Mouse (Mus musculus): ENCODE measurements around the gene Kcna7. TPM values are rescaled to one million over a fixed set of nuclear protein-coding genes. Genes with fewer than 3 reads are reported as not detected.

The Kcna7 gene
- total and polyA plus RNA-seq, 3 experiments: 0.16 to 3.2 (median 0.39) TPM

- no peaks in the 10 kb centered on the region for H3K9me3 ChIP-seq (replicated peaks; ENCODE audit: low read length)
- no peak overlapping the region for H3K4me3 ChIP-seq (replicated peaks in 1 of 3; ENCODE audit: low read depth in 2 of 3, low read length in 2 of 3, poor library complexity in 1 of 3)
- no peak for DNase-seq (ENCODE audit: extremely low read depth)
- in situ Hi-C loops (cut with MboI; ENCODE audit: low pct_ligation_motif_present, low pct_unique_long_range_greater_than_20kb, low sequenced_read_pairs) (no loop called here), dilution Hi-C loops (cut with MboI; ENCODE audit: extremely low pct_ligation_motif_present, extremely low pct_unique_long_range_greater_than_20kb, low sequenced_read_pairs) (no loop called here)
- no peaks in the 10 kb centered on the region; the same call in 1 of the 2 replicates for H3K79me2 ChIP-seq (replicated peaks; ENCODE audit: control insufficient read depth, extremely low read depth, insufficient read depth, poor library complexity, severe bottlenecking)
- H3K27ac ChIP-seq (ENCODE audit: insufficient read depth, low read depth): no peak overlapping the region
- H3K4me1 ChIP-seq (ENCODE audit: control insufficient read depth in 1 of 2, insufficient read depth in 2 of 2): no peaks in the 10 kb centered on the region
- H3K27me3 ChIP-seq (replicated peaks): no peaks in the 10 kb centered on the region
- peaks cover 70 to 92% of the 10 kb centered on the region in 2 experiments for H3K36me3 ChIP-seq (replicated peaks in 1 of 2; ENCODE audit: control insufficient read depth in 1 of 2, insufficient read depth in 1 of 2, low read length in 1 of 2)
- H3K4me2 ChIP-seq (ENCODE audit: insufficient read depth, low read depth, poor library complexity, severe bottlenecking): no peak overlapping the region
- H3K9ac ChIP-seq (ENCODE audit: insufficient read depth, low read depth): no peak overlapping the region
- no peak for TF ChIP-seq CHD2 (IDR thresholded peaks at IDR 0.05; ENCODE audit: low read length)
- TF ChIP-seq SIN3A (IDR thresholded peaks at IDR 0.05; ENCODE audit: low read length): no peak
- TF ChIP-seq NELFE (IDR thresholded peaks at IDR 0.05; ENCODE audit: low read depth, low read length): no peak
- no peak for TF ChIP-seq IRF4 (IDR thresholded peaks at IDR 0.05; ENCODE audit: low read depth, low read length)
- no peak for TF ChIP-seq NRF1 (IDR thresholded peaks at IDR 0.05; ENCODE audit: low read depth, low read length)
- no peak for TF ChIP-seq E2F4 (IDR thresholded peaks at IDR 0.05; ENCODE audit: insufficient replicate concordance, low read depth, low read length)
- TF ChIP-seq MAZ (IDR thresholded peaks at IDR 0.05; ENCODE audit: low read depth, low read length): no peak
- TF ChIP-seq KAT2A (IDR thresholded peaks at IDR 0.05; ENCODE audit: insufficient replicate concordance, low read length): no peak
- no peak for TF ChIP-seq RCOR1 (conservative IDR thresholded peaks at IDR 0.05; ENCODE audit: low read depth, low read length)
- TF ChIP-seq SMC3 (IDR thresholded peaks at IDR 0.05; ENCODE audit: low read depth, low read length): no peak
- no peak for TF ChIP-seq USF1 (IDR thresholded peaks at IDR 0.05; ENCODE audit: low read depth, low read length)
- TF ChIP-seq MYC (IDR thresholded peaks at IDR 0.05; ENCODE audit: low read depth, low read length): no peak
- no peak for TF ChIP-seq POLR2AphosphoS2 (IDR thresholded peaks at IDR 0.05; ENCODE audit: low read depth, low read length)
- no peak for TF ChIP-seq CTCF (conservative IDR thresholded peaks at IDR 0.05 in 1 of 2, IDR thresholded peaks at IDR 0.05 in 1 of 2; ENCODE audit: low read depth in 2 of 2, low read length in 2 of 2)
These were observed 30.8 kb upstream of the Kcna7 start for GRCm38 (mm10) chr7:45374620-45375019.

DNA sequence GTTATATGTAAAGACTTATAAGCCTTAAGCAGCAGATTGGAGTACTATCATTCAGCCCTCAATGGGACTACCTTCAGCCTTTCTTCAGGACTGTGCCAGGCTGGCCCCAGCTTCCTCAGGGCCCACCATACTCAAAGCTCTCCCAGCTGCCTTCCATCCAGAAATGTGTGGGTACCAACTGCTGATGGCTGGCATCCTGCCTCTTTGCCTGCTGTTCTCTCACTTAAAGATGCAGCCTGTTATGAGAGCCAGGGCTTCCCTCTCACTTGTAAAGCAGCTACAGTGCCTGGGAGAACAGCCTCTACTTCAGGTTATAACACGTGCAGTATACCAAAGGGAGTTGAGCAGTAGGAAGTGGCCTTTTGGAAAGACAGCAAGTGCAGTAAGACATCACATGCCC lies 29.4 kb upstream of the Kcna7 start:
- Histone ChIP-seq H3K9ac (ENCODE audit: insufficient read depth, low read depth) (no peak overlapping the region), H3K27ac (ENCODE audit: insufficient read depth, low read depth) (no peak overlapping the region), H3K4me2 (ENCODE audit: insufficient read depth, low read depth, poor library complexity, severe bottlenecking) (no peak overlapping the region), H3K79me2 (replicated peaks; ENCODE audit: control insufficient read depth, extremely low read depth, insufficient read depth, poor library complexity, severe bottlenecking) (no peaks in the 10 kb centered on the region; the same call in 1 of the 2 replicates), H3K9me3 (replicated peaks; ENCODE audit: low read length) (no peaks in the 10 kb centered on the region), H3K4me3 (replicated peaks in 1 of 3; ENCODE audit: low read depth in 2 of 3, low read length in 2 of 3, poor library complexity in 1 of 3) (no peak overlapping the region), H3K36me3 (replicated peaks in 1 of 2; ENCODE audit: control insufficient read depth in 1 of 2, insufficient read depth in 1 of 2, low read length in 1 of 2) (peaks cover 75 to 91% of the 10 kb centered on the region in 2 experiments), H3K27me3 (replicated peaks) (no peaks in the 10 kb centered on the region), H3K4me1 (ENCODE audit: control insufficient read depth in 1 of 2, insufficient read depth in 2 of 2) (no peaks in the 10 kb centered on the region)
- dilution Hi-C loops (cut with MboI; ENCODE audit: extremely low pct_ligation_motif_present, extremely low pct_unique_long_range_greater_than_20kb, low sequenced_read_pairs): no loop called here
- in situ Hi-C loops (cut with MboI; ENCODE audit: low pct_ligation_motif_present, low pct_unique_long_range_greater_than_20kb, low sequenced_read_pairs): no loop called here
- TF ChIP-seq MXI1 (IDR thresholded peaks at IDR 0.05; ENCODE audit: low read depth, low read length) (no peak), CHD2 (IDR thresholded peaks at IDR 0.05; ENCODE audit: low read length) (no peak), RCOR1 (conservative IDR thresholded peaks at IDR 0.05; ENCODE audit: low read depth, low read length) (no peak), USF2 (conservative IDR thresholded peaks at IDR 0.05; ENCODE audit: low read depth, low read length) (no peak), MAZ (IDR thresholded peaks at IDR 0.05; ENCODE audit: low read depth, low read length) (no peak), UBTF (IDR thresholded peaks at IDR 0.05; ENCODE audit: low read depth, low read length) (no peak), MAFK (IDR thresholded peaks at IDR 0.05; ENCODE audit: insufficient replicate concordance, low read length) (no peak), SIN3A (IDR thresholded peaks at IDR 0.05; ENCODE audit: low read length) (no peak), KAT2A (IDR thresholded peaks at IDR 0.05; ENCODE audit: insufficient replicate concordance, low read length) (no peak), USF1 (IDR thresholded peaks at IDR 0.05; ENCODE audit: low read depth, low read length) (no peak), ELF1 (IDR thresholded peaks at IDR 0.05; ENCODE audit: low read depth, low read length) (no peak), NELFE (IDR thresholded peaks at IDR 0.05; ENCODE audit: low read depth, low read length) (no peak), ZKSCAN1 (IDR thresholded peaks at IDR 0.05; ENCODE audit: borderline replicate concordance, low read depth, low read length) (no peak), BHLHE40 (IDR thresholded peaks at IDR 0.05; ENCODE audit: low read depth, low read length) (no peak), GABPA (IDR thresholded peaks at IDR 0.05; ENCODE audit: insufficient replicate concordance, low read depth, low read length) (no peak), ZMIZ1 (IDR thresholded peaks at IDR 0.05; ENCODE audit: low read depth, low read length) (no peak)
- DNase-seq (ENCODE audit: extremely low read depth): no peak
